Mouse (Mus musculus) lung, adult 18-20 months (tissue): Measurements from ENCODE around the gene Cenpn.

Experiments
- DNase-seq, 2 experiments: peaks; one replicate each; pipeline ENCODE4 v3.0.0; 2022; ENCODE audit warnings: mixed read lengths in 2 of 2

The Cenpn gene

GRCm38 (mm10) chr8:116943161-116943554, 21.6 kb downstream of the Cenpn start, which contains the start of gene Atmin:
TSS of gene Atmin (plus strand) at chr8:116943393.
- DNase-seq, result peak; percentile 80 to 88

GRCm38 (mm10) chr8:116943555-116944384, 22.2 kb downstream of the Cenpn start:
- DNase-seq, result peak; percentile 33 to 44

- no peak for DNase-seq
Measured at GRCm38 (mm10) chr8:116944385-116944696, 22.8 kb downstream of the Cenpn start.

- no peak for DNase-seq
Measured at GRCm38 (mm10) chr8:116945169-116945910, 23.8 kb downstream of the Cenpn start.

- DNase-seq, result peak in 1 of 2 experiments; percentile 16
Measured at GRCm38 (mm10) chr8:116946268-116946838, 24.8 kb downstream of the Cenpn start.

GRCm38 (mm10) chr8:116946851-116947250, 25.3 kb downstream of the Cenpn start:
- no peak for DNase-seq

- no peak for DNase-seq
Measured at GRCm38 (mm10) chr8:116947589-116947988, 26.1 kb downstream of the Cenpn start.

- DNase-seq, result peak; percentile 35 to 49
Measured at GRCm38 (mm10) chr8:116951369-116951768, 29.8 kb downstream of the Cenpn start.

- peak in 1 of 2 experiments; percentile 21 for DNase-seq
Measured at GRCm38 (mm10) chr8:116951778-116952177, 30.2 kb downstream of the Cenpn start.

GRCm38 (mm10) chr8:116952428-116952827, 30.9 kb downstream of the Cenpn start:
- DNase-seq, result no peak

GRCm38 (mm10) chr8:116954415-116954814, 32.9 kb downstream of the Cenpn start:
- DNase-seq, result no peak

- no peak for DNase-seq
Measured at GRCm38 (mm10) chr8:116969531-116969930, 48.0 kb downstream of the Cenpn start.

GRCm38 (mm10) chr8:116975066-116975465, 53.5 kb downstream of the Cenpn start:
- no peak for DNase-seq

- DNase-seq, result no peak
Measured at GRCm38 (mm10) chr8:116975606-116976005, 54.1 kb downstream of the Cenpn start.

GRCm38 (mm10) chr8:116978052-116978451, 56.5 kb downstream of the Cenpn start:
- DNase-seq, result no peak

GRCm38 (mm10) chr8:116978631-116979256, 57.2 kb downstream of the Cenpn start, which contains the start of gene 1700030J22Rik:
TSS of gene 1700030J22Rik (minus strand) at chr8:116978959.
- peak; percentile 98 to 99 for DNase-seq

GRCm38 (mm10) chr8:116980117-116980516, 58.6 kb downstream of the Cenpn start:
- peak; percentile 44 to 56 for DNase-seq

- no peak for DNase-seq
Measured at GRCm38 (mm10) chr8:116989842-116990241, 68.3 kb downstream of the Cenpn start.
